Mouse (Mus musculus) adrenal gland, postnatal 10 days (tissue): ENCODE measurements at regions not wholly inside any gene's neighbourhood (a gene's known extent, or its start where the extent isn't known, plus 50 kb on each side); places are given as distances from the start of the nearest gene placed in this dataset.
A peak's percentile ranks its signal among the peaks of the same experiment; 100 is the strongest.

ENCODE experiments used
- DNase-seq: peaks from one replicate; pipeline ENCODE4 v3.0.0; 2021; ENCODE audit warnings: mixed read lengths

- DNase-seq = no peak
Observed at GRCm38 (mm10) chr2:98538690-98539089, 123.3 kb upstream of the Gm10801 start.

GRCm38 (mm10) chr2:98565871-98566270 is 96.2 kb upstream of the Gm10801 start:
- peak; percentile 5 for DNase-seq
